Mouse (Mus musculus): ENCODE measurements around the gene Eml4. TPM values are rescaled to one million over a fixed set of nuclear protein-coding genes. Genes with fewer than 3 reads are reported as not detected.

The Eml4 gene
- polyA plus RNA-seq (2012; rRNA removed) = 11.7 and 12.4 TPM in 2 replicates

GRCm38 (mm10) chr17:83350379-83351091, at the start of gene Eml4:
Gene Eml4, plus strand, starts transcription at chr17:83350931.

DNA sequence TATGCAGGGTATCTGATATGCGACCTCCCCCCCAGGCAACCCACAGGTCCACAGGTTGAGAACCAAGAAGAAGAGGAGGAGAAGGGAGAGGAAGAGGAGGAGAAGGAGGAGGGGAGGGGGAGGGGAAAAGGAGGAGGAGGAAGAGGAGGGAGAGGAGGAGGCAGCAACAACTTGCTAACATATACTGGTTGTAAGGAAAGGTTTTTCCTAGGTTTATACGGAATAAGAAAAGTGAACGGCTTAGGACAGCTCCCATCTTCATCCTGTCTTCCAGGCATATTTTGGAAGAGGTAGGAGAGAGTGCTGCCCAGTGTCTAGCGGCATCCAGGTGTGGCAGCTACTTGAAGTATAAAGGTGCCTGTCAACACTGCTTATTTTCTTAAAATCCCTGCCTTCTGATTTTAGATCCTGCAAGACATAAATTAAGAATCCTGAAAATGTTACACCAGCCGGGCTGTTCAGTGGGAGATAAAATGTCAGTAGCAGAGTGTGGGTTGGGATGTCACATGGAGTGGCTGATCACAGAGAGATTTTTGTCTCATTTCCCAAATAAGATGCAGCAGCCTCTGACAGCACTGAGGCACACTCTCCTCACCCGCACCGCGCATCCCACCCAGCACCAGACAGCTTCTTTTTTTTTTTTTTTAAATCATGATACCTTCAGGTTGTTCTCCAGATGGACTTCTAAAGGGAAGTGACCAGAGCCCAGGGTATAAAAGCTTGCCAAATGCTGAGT, 166.7 kb downstream of the Eml4 start, which contains the start of gene Cox7a2l:
Cox7a2l (minus strand) TSS at position 51 of the 736 bp plus-strand sequence.

Other genes with a start within 250 kb of the Eml4 start
- 474 and 508 TPM in 2 replicates for gene Pkdcc, start 135.6 kb upstream of the Eml4 start, polyA plus RNA-seq (2012; rRNA removed)
- 81.2 and 91.0 TPM in 2 replicates for gene Cox7a2l, start 166.4 kb downstream of the Eml4 start, polyA plus RNA-seq (2012; rRNA removed)